Mouse (Mus musculus): Measurements from ENCODE around the gene Gm19410. TPM values are rescaled to one million over a fixed set of nuclear protein-coding genes. Genes with fewer than 3 reads are reported as not detected.

Gm19410 gene
- 0.06 TPM in 1 of 2 replicates, not detected in the other for polyA plus RNA-seq (2016; fragmentation: Nextera tagmentation; extraction: Ambion mirVana)

DNA sequence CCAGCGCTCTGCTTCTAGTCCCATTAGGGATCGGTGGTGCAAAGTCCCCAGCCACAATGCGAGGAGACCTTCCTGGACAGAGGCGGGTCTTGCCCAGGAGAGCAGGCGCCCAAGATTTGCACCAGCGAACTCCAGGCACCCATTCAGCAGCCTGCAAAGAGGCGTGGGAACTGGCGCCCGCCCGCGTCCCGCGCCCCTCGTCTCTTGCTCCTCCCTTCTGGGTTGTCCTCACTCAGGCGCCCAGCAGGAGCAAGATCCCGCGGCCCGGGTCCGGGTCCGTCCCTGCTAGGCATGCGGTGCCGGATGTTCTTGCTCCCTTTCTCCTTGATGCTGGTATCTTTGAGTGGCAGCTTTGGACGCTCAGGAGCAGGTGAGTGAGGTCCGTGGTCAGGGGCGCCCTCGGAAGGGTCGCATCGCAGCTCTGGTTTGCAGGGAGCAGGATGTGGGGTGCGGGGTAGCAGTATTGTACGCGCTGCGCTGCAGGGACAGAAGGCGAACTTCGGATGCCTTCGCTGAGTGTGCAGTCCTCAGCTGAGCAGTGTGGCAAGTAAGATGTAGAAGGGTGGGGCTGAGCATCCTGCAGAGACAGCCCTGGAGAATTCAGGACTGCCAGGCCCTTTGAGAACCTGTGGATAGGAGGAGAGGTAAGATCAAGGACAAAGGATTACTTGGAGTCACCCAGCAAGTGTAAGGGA lies at the start of gene Gm19410:
Gene Gm19410, plus strand, starts transcription at position 292 of the 695 bp plus-strand sequence.
- H3K9me3 ChIP-seq: no peaks in the 10 kb centered on the region
- ATAC-seq (ENCODE audit: low FRiP score): peak; percentile 46
- H3K4me2 ChIP-seq: peak within 1 kb of the TSS; percentile 95
- peak within 1 kb of the TSS; percentile 47 for H3K4me3 ChIP-seq (replicated peaks)
- no peaks in the 10 kb centered on the region for H3K36me3 ChIP-seq (replicated peaks)
- peaks cover 28% of the 10 kb centered on the region for H3K27me3 ChIP-seq
- H3K27ac ChIP-seq: no peak within 1 kb of the TSS
- under 1% methylated on average over 35 of the region's 35 CpGs for WGBS
- peak within 1 kb of the TSS; percentile 54 for H3K9ac ChIP-seq
- peaks cover 12% of the 10 kb centered on the region for H3K4me1 ChIP-seq

DNA sequence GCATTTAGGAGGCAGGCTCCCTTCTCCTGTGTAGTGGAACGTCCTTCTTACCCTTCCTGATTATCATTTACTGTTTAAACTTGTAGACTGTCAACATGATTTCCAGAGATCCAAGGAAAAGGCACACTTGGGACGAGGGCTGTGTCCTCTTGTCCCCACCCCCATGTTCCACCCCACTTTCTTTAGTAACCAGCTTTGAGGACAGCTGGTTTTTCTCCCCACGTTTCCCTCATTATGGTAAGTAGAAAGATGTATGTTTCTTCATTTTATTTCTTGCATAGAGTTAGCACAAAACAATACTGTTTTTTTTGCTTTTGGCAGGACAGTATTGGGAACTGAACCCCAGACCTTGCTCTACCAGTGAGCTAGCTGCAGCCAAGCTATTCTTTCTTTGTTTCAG lies 34.8 kb upstream of the Gm19410 start:
- Histone ChIP-seq H3K36me3 (replicated peaks) (no peaks in the 10 kb centered on the region), H3K4me3 (replicated peaks) (no peak overlapping the region), H3K4me2 (no peak overlapping the region), H3K9me3 (no peaks in the 10 kb centered on the region), H3K27me3 (no peaks in the 10 kb centered on the region), H3K9ac (no peak overlapping the region), H3K27ac (no peak overlapping the region), H3K4me1 (no peaks in the 10 kb centered on the region)
- 78% methylated on average over 3 of the region's 3 CpGs for WGBS
- no peak for ATAC-seq (ENCODE audit: low FRiP score)

DNA sequence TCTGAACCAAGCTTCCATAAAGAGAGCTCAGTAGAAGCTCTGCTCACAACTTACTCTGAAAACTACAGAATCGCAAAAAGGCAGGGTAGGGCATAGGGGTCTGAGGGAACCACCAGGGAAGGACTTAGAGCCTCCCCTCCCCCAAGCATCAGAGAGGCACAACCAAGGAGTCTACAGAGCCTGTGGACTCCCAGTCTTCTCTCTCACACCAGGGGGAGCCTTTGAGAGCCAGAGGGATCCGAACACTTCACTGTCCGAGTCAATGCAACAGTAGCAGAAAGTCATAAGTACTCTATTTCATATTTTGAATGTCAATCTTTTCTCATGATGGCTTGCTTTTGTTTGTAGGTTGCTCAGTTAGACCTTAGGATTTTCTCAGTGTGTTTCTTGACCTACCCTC lies 30.2 kb upstream of the Gm19410 start:
- ATAC-seq (ENCODE audit: low FRiP score): no peak
- no peak overlapping the region for H3K4me2 ChIP-seq
- no peaks in the 10 kb centered on the region for H3K27me3 ChIP-seq
- no peak overlapping the region for H3K27ac ChIP-seq
- H3K4me1 ChIP-seq: no peaks in the 10 kb centered on the region
- H3K9me3 ChIP-seq: no peaks in the 10 kb centered on the region
- 74% methylated on average over 3 of the region's 3 CpGs for WGBS
- no peak overlapping the region for H3K4me3 ChIP-seq (replicated peaks)
- H3K9ac ChIP-seq: no peak overlapping the region
- H3K36me3 ChIP-seq (replicated peaks): no peaks in the 10 kb centered on the region

DNA sequence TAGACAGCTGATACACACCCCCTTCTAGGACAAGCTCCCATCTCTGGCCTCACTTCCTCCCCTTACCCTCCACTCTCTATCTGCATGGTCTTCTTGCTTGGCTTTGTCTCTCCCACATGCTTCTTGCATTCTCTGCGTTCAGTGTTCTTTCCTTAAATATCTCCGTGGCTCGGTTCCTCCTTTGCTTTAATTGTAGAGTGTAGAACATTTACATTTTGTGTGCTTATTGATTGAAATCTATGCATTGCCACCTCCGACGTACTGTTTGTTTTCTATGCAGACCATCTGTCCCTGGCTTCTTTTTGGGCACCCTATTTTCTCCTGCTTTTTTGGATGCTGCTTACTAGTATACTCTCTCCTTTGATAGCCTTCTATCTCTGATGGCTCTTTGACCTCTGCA lies 9.4 kb upstream of the Gm19410 start:
- Histone ChIP-seq H3K9me3 (no peaks in the 10 kb centered on the region), H3K4me3 (replicated peaks) (no peak overlapping the region), H3K4me1 (no peaks in the 10 kb centered on the region), H3K36me3 (replicated peaks) (no peaks in the 10 kb centered on the region), H3K4me2 (no peak overlapping the region), H3K27ac (no peak overlapping the region), H3K9ac (no peak overlapping the region), H3K27me3 (no peaks in the 10 kb centered on the region)
- 86% methylated on average over 5 of the region's 5 CpGs for WGBS
- ATAC-seq (ENCODE audit: low FRiP score): no peak

DNA sequence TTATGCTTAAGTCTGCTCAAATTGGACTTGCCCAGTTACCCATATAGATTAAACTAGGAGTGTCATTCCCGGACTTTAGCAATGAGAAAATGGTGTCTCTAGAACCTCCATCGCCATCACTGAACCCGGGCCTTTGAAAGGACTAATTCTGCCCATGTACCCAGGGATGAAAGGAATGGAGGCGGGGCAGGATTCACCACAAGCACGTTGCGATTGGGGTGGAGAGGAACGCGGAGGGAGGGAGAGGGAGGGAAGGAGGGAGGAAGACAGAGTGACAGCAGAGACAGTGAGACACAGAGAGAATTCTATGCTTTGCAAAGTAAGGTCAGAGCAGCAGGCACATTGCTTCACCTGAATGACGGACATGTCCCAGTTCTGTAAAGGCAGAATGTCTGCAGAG lies 570 bp upstream of the Gm19410 start:
- peaks cover 28% of the 10 kb centered on the region for H3K27me3 ChIP-seq
- H3K9me3 ChIP-seq: no peaks in the 10 kb centered on the region
- WGBS: 3% methylated on average over 9 of the region's 9 CpGs
- peaks cover 12% of the 10 kb centered on the region for H3K4me1 ChIP-seq
- no peak overlapping the region for H3K27ac ChIP-seq
- peak overlapping the region; percentile 95 for H3K4me2 ChIP-seq
- H3K9ac ChIP-seq: no peak overlapping the region
- no peak; the same call in 1 of the 2 replicates for ATAC-seq (ENCODE audit: low FRiP score)
- H3K36me3 ChIP-seq (replicated peaks): no peaks in the 10 kb centered on the region
- H3K4me3 ChIP-seq (replicated peaks): peak overlapping the region; percentile 47

DNA sequence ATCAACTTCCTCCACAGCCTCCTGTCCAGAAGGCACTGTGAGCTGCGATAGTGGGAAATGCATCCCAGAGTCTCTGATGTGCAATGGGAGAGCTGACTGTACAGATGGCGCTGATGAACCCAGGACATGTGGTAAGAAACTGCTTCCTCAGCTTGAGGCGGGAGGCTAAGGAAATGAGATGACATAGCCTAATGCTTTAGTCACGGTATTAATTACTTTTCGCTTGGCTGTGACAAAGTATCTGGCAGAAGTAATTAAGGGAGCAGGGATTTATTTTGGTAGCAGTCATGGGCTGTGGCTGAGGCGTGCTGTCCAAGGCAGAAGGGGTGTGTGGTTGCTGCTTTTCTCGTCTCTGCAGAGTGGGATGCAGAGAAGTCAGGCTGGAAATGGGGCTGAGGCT lies 7.9 kb downstream of the Gm19410 start:
- Histone ChIP-seq H3K4me3 (replicated peaks) (no peak overlapping the region), H3K4me1 (no peaks in the 10 kb centered on the region), H3K27me3 (no peaks in the 10 kb centered on the region), H3K4me2 (no peak overlapping the region), H3K27ac (no peak overlapping the region), H3K9ac (no peak overlapping the region), H3K36me3 (replicated peaks) (no peaks in the 10 kb centered on the region), H3K9me3 (no peaks in the 10 kb centered on the region)
- ATAC-seq (ENCODE audit: low FRiP score): no peak
- WGBS: 60% methylated on average over 7 of the region's 7 CpGs

Small RNA genes lying within 50 kb of the gene (microRNA-seq; reads per million reads assigned to microRNA genes)
- not detected for gene Gm44474

Data from forebrain, embryonic 12.5 days (tissue).